15 mouse cellular contexts compared by ENCODE assay signal in the genomic region with DNA sequence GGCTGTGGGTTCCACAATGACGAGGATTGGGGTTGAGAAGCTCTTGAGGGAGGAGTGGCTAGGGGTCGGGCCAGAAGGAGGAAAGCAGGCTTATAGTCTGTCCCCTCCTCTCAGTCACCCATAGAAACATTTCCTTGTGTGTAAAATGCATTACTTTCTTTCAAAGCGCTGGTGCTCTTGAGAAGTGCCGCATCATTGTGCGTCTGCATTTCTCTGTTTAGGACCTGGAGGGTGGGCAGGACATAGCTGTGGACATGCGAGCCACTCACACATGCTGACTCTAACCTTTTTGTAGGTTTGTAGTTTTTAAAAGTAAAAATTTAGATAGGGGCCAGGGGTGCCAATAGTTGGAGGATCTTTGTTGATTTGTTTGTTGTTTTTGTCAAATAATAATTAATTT.
"Had no signal": no experiment of that assay in that cellular context is flagged by ENCODE, and none has a peak within 500 bp of the region (broad histone marks: within the 10 kb centered on the region; RNA-seq: fewer than 3 reads in every experiment).

No protein-coding gene starts in this region.

- H3K9ac ChIP-seq: intestine, embryonic 15.5 days; midbrain, embryonic 12.5 days; neural tube, embryonic 15.5 days had no signal

- H3K27me3 ChIP-seq: intestine, embryonic 15.5 days; midbrain, embryonic 12.5 days; neural tube, embryonic 15.5 days had no signal

- H3K27ac ChIP-seq: intestine, embryonic 15.5 days; left cerebral cortex, adult 2 months; limb, embryonic 10.5 days; midbrain, embryonic 12.5 days; neural tube, embryonic 15.5 days; stomach, postnatal 0 days had no signal

- H3K9me3 ChIP-seq: intestine, embryonic 15.5 days; limb, embryonic 10.5 days; midbrain, embryonic 12.5 days; neural tube, embryonic 15.5 days had no signal

- H3K4me2 ChIP-seq: intestine, embryonic 15.5 days; midbrain, embryonic 12.5 days; neural tube, embryonic 15.5 days had no signal

- H3K4me3 ChIP-seq: intestine, embryonic 15.5 days; left cerebral cortex, adult 2 months; limb, embryonic 10.5 days; midbrain, embryonic 12.5 days; myocyte; neural tube, embryonic 15.5 days had no signal

- H3K4me1 ChIP-seq: intestine, embryonic 15.5 days; limb, embryonic 10.5 days; midbrain, embryonic 12.5 days; neural tube, embryonic 15.5 days had no signal

- ATAC-seq: intestine, embryonic 15.5 days; lung, postnatal 0 days had no signal

- H3K36me3 ChIP-seq: intestine, embryonic 15.5 days had no signal

- DNase-seq: kidney, adult 18-20 months; kidney, postnatal 25 days; lung, postnatal 36 days; right cerebral cortex, adult 18-20 months; right cerebral cortex, postnatal 25 days; thymus, adult 18-20 months; thymus, postnatal 14 days had no signal
